Mouse (Mus musculus) intestine, embryonic 15.5 days (tissue): ENCODE results near the gene Zcchc2. TPM values are rescaled to one million over a fixed set of nuclear protein-coding genes. Genes with fewer than 3 reads are reported as not detected.

Experiments
- ATAC-seq: fragments of 200-750 bp; cut with Nextera tagmentation; 2 replicates; pipeline ENCODE4 v1.8.0; 2017; ENCODE audit warnings: moderate TSS enrichment, moderate library complexity
- H3K27ac ChIP-seq: fragments of 300-500 bp; sonication (generic); 2 replicates; pipeline ENCODE4 v1.5.1; 2015; ENCODE audit warnings: mild to moderate bottlenecking, inconsistent platforms
- H3K27me3 ChIP-seq: fragments of 300-500 bp; sonication (generic); replicated peaks from 2 replicates; pipeline ENCODE4 v1.6.1; 2015; ENCODE audit warnings: inconsistent platforms
- H3K36me3 ChIP-seq: fragments of 300-500 bp; sonication (generic); 2 replicates; pipeline ENCODE4 v1.6.1; 2015; ENCODE audit warnings: inconsistent platforms
- H3K4me1 ChIP-seq: fragments of 300-500 bp; sonication (generic); replicated peaks from 2 replicates; pipeline ENCODE4 v1.6.1; 2015; ENCODE audit warnings: inconsistent platforms
- H3K4me2 ChIP-seq: fragments of 300-500 bp; sonication (generic); replicated peaks from 2 replicates; pipeline ENCODE4 v1.6.1; 2015; ENCODE audit warnings: mild to moderate bottlenecking, inconsistent platforms
- H3K4me3 ChIP-seq: fragments of 300-500 bp; sonication (generic); replicated peaks from 2 replicates; pipeline ENCODE4 v1.5.1; 2015; ENCODE audit warnings: inconsistent platforms
- H3K9ac ChIP-seq: fragments of 300-500 bp; sonication (generic); 2 replicates; pipeline ENCODE4 v1.6.1; 2015; ENCODE audit warnings: inconsistent platforms
- H3K9me3 ChIP-seq: fragments of 300-500 bp; sonication (generic); 2 replicates; pipeline ENCODE4 v1.6.1; 2016; ENCODE audit warnings: inconsistent platforms
- WGBS: fragments of 180-500 bp; shearing (Covaris S2); methylation state at CpG from one replicate; pipeline ENCODE4 v1.1.7; 2015; 5-methylcytosine and 5-hydroxymethylcytosine counted together
- polyA plus RNA-seq: library from polyadenylated mRNA; unstranded; fragments of >200 nt; fragmentation: Nextera tagmentation; extraction: Ambion mirVana; gene quantifications from 2 replicates; pipeline ENCODE4 v1.2.1, GENCODE M21; 2015

The Zcchc2 gene
- 2.2 and 2.6 TPM in 2 replicates for polyA plus RNA-seq

- Histone ChIP-seq H3K4me3 (peak within 1 kb of the TSS; percentile 81), H3K27ac (peak within 1 kb of the TSS; percentile 95), H3K9me3 (no peaks in the 10 kb centered on the region), H3K4me2 (peak within 1 kb of the TSS; percentile 93), H3K27me3 (no peaks in the 10 kb centered on the region), H3K36me3 (no peaks in the 10 kb centered on the region), H3K9ac (peak within 1 kb of the TSS; percentile 84), H3K4me1 (0 out of 2 replicates have a peak, but pooled peaks cover 2% of the 10 kb centered on the region)
- ATAC-seq: peak; percentile 95
- under 1% methylated on average over 64 of the region's 83 CpGs for WGBS
Measured at GRCm38 (mm10) chr1:105990138-105990821, at the start of gene Zcchc2. Gene Zcchc2 (plus strand): TSS chr1:105990406.

- Histone ChIP-seq H3K9ac (no peak overlapping the region), H3K9me3 (no peaks in the 10 kb centered on the region), H3K4me2 (no peak overlapping the region), H3K36me3 (no peaks in the 10 kb centered on the region), H3K4me1 (no peaks in the 10 kb centered on the region), H3K27me3 (no peaks in the 10 kb centered on the region), H3K4me3 (no peak overlapping the region), H3K27ac (no peak overlapping the region)
- 63% methylated on average over 10 of the region's 10 CpGs for WGBS
- no peak for ATAC-seq
Measured at GRCm38 (mm10) chr1:105944927-105945580, 45.2 kb upstream of the Zcchc2 start.

- Histone ChIP-seq H3K9ac (no peak overlapping the region), H3K27me3 (no peaks in the 10 kb centered on the region), H3K36me3 (no peaks in the 10 kb centered on the region), H3K4me3 (no peak overlapping the region), H3K9me3 (no peaks in the 10 kb centered on the region), H3K4me1 (no peaks in the 10 kb centered on the region), H3K27ac (no peak overlapping the region), H3K4me2 (no peak overlapping the region)
- WGBS: 68% methylated on average over 13 of the region's 13 CpGs
- no peak for ATAC-seq
Measured at GRCm38 (mm10) chr1:105946581-105947540, 43.3 kb upstream of the Zcchc2 start.

GRCm38 (mm10) chr1:105948352-105948751, 41.9 kb upstream of the Zcchc2 start:
- Histone ChIP-seq H3K9me3 (no peaks in the 10 kb centered on the region), H3K4me1 (no peaks in the 10 kb centered on the region), H3K36me3 (no peaks in the 10 kb centered on the region), H3K4me2 (no peak overlapping the region), H3K9ac (no peak overlapping the region), H3K27ac (no peak overlapping the region), H3K4me3 (no peak overlapping the region), H3K27me3 (no peaks in the 10 kb centered on the region)
- WGBS: 78% methylated on average over 6 of the region's 6 CpGs
- ATAC-seq: no peak

- Histone ChIP-seq H3K4me1 (no peaks in the 10 kb centered on the region), H3K9ac (no peak overlapping the region), H3K27me3 (no peaks in the 10 kb centered on the region), H3K4me2 (no peak overlapping the region), H3K9me3 (no peaks in the 10 kb centered on the region), H3K27ac (no peak overlapping the region), H3K36me3 (no peaks in the 10 kb centered on the region), H3K4me3 (no peak overlapping the region)
- WGBS: 39% methylated on average over 2 of the region's 2 CpGs
- no peak for ATAC-seq
Measured at GRCm38 (mm10) chr1:105953588-105953987, 36.6 kb upstream of the Zcchc2 start.

- H3K4me3 ChIP-seq: no peak overlapping the region
- H3K27me3 ChIP-seq: no peaks in the 10 kb centered on the region
- no peaks in the 10 kb centered on the region for H3K4me1 ChIP-seq
- no peaks in the 10 kb centered on the region for H3K36me3 ChIP-seq
- H3K9me3 ChIP-seq: no peaks in the 10 kb centered on the region
- ATAC-seq: no peak
- no peak overlapping the region for H3K27ac ChIP-seq
- no peak overlapping the region for H3K9ac ChIP-seq
- no peak overlapping the region for H3K4me2 ChIP-seq
Measured at GRCm38 (mm10) chr1:105954047-105954446, 36.2 kb upstream of the Zcchc2 start.

- H3K9me3 ChIP-seq: no peaks in the 10 kb centered on the region
- no peaks in the 10 kb centered on the region for H3K36me3 ChIP-seq
- no peak overlapping the region for H3K9ac ChIP-seq
- WGBS: 87% methylated on average over 5 of the region's 5 CpGs
- H3K27me3 ChIP-seq: no peaks in the 10 kb centered on the region
- no peak for ATAC-seq
- H3K4me1 ChIP-seq: no peaks in the 10 kb centered on the region
- H3K4me3 ChIP-seq: no peak overlapping the region
- no peak overlapping the region for H3K4me2 ChIP-seq
- no peak overlapping the region for H3K27ac ChIP-seq
Measured at GRCm38 (mm10) chr1:105956057-105956456, 34.1 kb upstream of the Zcchc2 start.

- no peak overlapping the region for H3K4me3 ChIP-seq
- H3K4me1 ChIP-seq: 0 out of 2 replicates have a peak, but pooled peaks cover 4% of the 10 kb centered on the region
- H3K4me2 ChIP-seq: no peak overlapping the region
- H3K27me3 ChIP-seq: no peaks in the 10 kb centered on the region
- 78% methylated on average over 4 of the region's 4 CpGs for WGBS
- no peaks in the 10 kb centered on the region for H3K36me3 ChIP-seq
- 0 out of 2 replicates have a peak overlapping the region, but pooled peaks have one; percentile 20 for H3K27ac ChIP-seq
- H3K9ac ChIP-seq: no peak overlapping the region
- H3K9me3 ChIP-seq: no peaks in the 10 kb centered on the region
- peak; percentile 36; the same call in 1 of the 2 replicates for ATAC-seq
Measured at GRCm38 (mm10) chr1:105961472-105961871, 28.7 kb upstream of the Zcchc2 start.

GRCm38 (mm10) chr1:105962084-105962818, 28.0 kb upstream of the Zcchc2 start:
- no peak overlapping the region for H3K9ac ChIP-seq
- no peaks in the 10 kb centered on the region for H3K36me3 ChIP-seq
- 0 out of 2 replicates have a peak, but pooled peaks cover 4% of the 10 kb centered on the region for H3K4me1 ChIP-seq
- peak; percentile 94 for ATAC-seq
- no peaks in the 10 kb centered on the region for H3K9me3 ChIP-seq
- no peak overlapping the region for H3K4me2 ChIP-seq
- H3K4me3 ChIP-seq: no peak overlapping the region
- no peaks in the 10 kb centered on the region for H3K27me3 ChIP-seq
- 0 out of 2 replicates have a peak overlapping the region, but pooled peaks have one; percentile 20 for H3K27ac ChIP-seq
- 69% methylated on average over 7 of the region's 7 CpGs for WGBS

GRCm38 (mm10) chr1:105962852-105963251, 27.4 kb upstream of the Zcchc2 start:
- Histone ChIP-seq H3K4me1 (0 out of 2 replicates have a peak, but pooled peaks cover 4% of the 10 kb centered on the region), H3K9ac (no peak overlapping the region), H3K9me3 (no peaks in the 10 kb centered on the region), H3K36me3 (no peaks in the 10 kb centered on the region), H3K4me2 (no peak overlapping the region), H3K27ac (no peak overlapping the region), H3K4me3 (no peak overlapping the region), H3K27me3 (no peaks in the 10 kb centered on the region)
- WGBS: 94% methylated on average over 9 of the region's 9 CpGs
- ATAC-seq: no peak; the same call in 1 of the 2 replicates

- no peaks in the 10 kb centered on the region for H3K36me3 ChIP-seq
- H3K9ac ChIP-seq: no peak overlapping the region
- WGBS: 55% methylated on average over 4 of the region's 4 CpGs
- no peak for ATAC-seq
- H3K4me2 ChIP-seq: no peak overlapping the region
- H3K4me1 ChIP-seq: 0 out of 2 replicates have a peak, but pooled peaks cover 4% of the 10 kb centered on the region
- H3K4me3 ChIP-seq: no peak overlapping the region
- H3K27ac ChIP-seq: no peak overlapping the region
- H3K9me3 ChIP-seq: no peaks in the 10 kb centered on the region
- H3K27me3 ChIP-seq: no peaks in the 10 kb centered on the region
Measured at GRCm38 (mm10) chr1:105964514-105964913, 25.7 kb upstream of the Zcchc2 start.
